Mouse (Mus musculus) left cerebral cortex, adult 8-10 months (tissue): ENCODE results near the gene Ivl. TPM values are rescaled to one million over a fixed set of nuclear protein-coding genes. Genes with fewer than 3 reads are reported as not detected.

Source experiments
- total RNA-seq, 4 experiments: library from RNA; stranded (reverse); gene quantifications; 2 replicates each; pipeline ENCODE4 v1.2.4; 2022

Gene Ivl
- total RNA-seq, 4 experiments from 2014 or later, result not detected

Other genes starting within 250 kb of the Ivl start
- gene Sprr2d, start 234.6 kb downstream of the Ivl start, total RNA-seq, result not detected
- not detected for gene Sprr2e, start 221.6 kb downstream of the Ivl start, total RNA-seq
- not detected for gene Sprr2f, start 208.5 kb downstream of the Ivl start, total RNA-seq
- gene Sprr2h, start 188.1 kb downstream of the Ivl start, total RNA-seq, result not detected
- gene Sprr2i, start 165.7 kb downstream of the Ivl start, total RNA-seq, result not detected
- not detected for gene Sprr2j-ps, start 155.7 kb downstream of the Ivl start, total RNA-seq
- 1 to 10 TPM in 3 of 4 experiments, not detected in 1; 2.3 to 3.3 (median 3.2) TPM for gene Gm9774, start 144.3 kb downstream of the Ivl start, total RNA-seq
- not detected for gene Sprr2k, start 141.2 kb downstream of the Ivl start, total RNA-seq
- gene Sprr1b, start 134.9 kb downstream of the Ivl start, total RNA-seq, result not detected
- not detected for gene Sprr3, start 115.0 kb downstream of the Ivl start, total RNA-seq
- gene Sprr1a, start 87.8 kb downstream of the Ivl start, total RNA-seq, result not detected
- not detected for gene Sprr4, start 73.2 kb downstream of the Ivl start, total RNA-seq
- not detected for gene 2310046K23Rik, start 39.2 kb downstream of the Ivl start, total RNA-seq
- not detected for gene Smcp, start 15.3 kb upstream of the Ivl start, total RNA-seq
- gene 2210017I01Rik, start 33.8 kb upstream of the Ivl start, total RNA-seq, result not detected
- gene Lce6a, start 47.9 kb upstream of the Ivl start, total RNA-seq, result not detected
- gene Lce1a1, start 74.6 kb upstream of the Ivl start, total RNA-seq, result not detected
- gene Lce1b, start 83.2 kb upstream of the Ivl start, total RNA-seq, result not detected
- not detected for gene Lce1a2, start 96.6 kb upstream of the Ivl start, total RNA-seq
- not detected for gene Lce1c, start 105.5 kb upstream of the Ivl start, total RNA-seq
- gene Lce1d, start 113.5 kb upstream of the Ivl start, total RNA-seq, result not detected
- gene Lce1e, start 135.3 kb upstream of the Ivl start, total RNA-seq, result not detected
- gene Lce1f, start 146.6 kb upstream of the Ivl start, total RNA-seq, result not detected
- not detected for gene Gm38119, start 165.4 kb upstream of the Ivl start, total RNA-seq
- gene Lce1g, start 178.6 kb upstream of the Ivl start, total RNA-seq, result not detected
- gene Lce1h, start 191.3 kb upstream of the Ivl start, total RNA-seq, result not detected
- not detected for gene Lce1i, start 205.2 kb upstream of the Ivl start, total RNA-seq
- not detected for gene Lce1j, start 216.8 kb upstream of the Ivl start, total RNA-seq
- not detected for gene Lce1k, start 234.2 kb upstream of the Ivl start, total RNA-seq